Mouse (Mus musculus): ENCODE results near the gene Ddx17. TPM values are rescaled to one million over a fixed set of nuclear protein-coding genes. Genes with fewer than 3 reads are reported as not detected.
A peak's percentile ranks its signal among the peaks of the same experiment; 100 is the strongest.

Gene Ddx17
- polyA plus RNA-seq, 1 experiment: 193 TPM

- Histone ChIP-seq H3K27me3 (ENCODE audit: control insufficient read depth, insufficient read depth, low read length) (no peaks in the 10 kb centered on the region), H3K27ac (ENCODE audit: control insufficient read depth, insufficient read depth, low read depth, low read length) (no peak overlapping the region), H3K4me3 (ENCODE audit: control insufficient read depth, low read depth, low read length) (no peak overlapping the region), H3K36me3 (ENCODE audit: control insufficient read depth, insufficient read depth, low read length) (no peaks in the 10 kb centered on the region), H3K4me1 (ENCODE audit: control insufficient read depth, insufficient read depth, low read length) (peaks cover 16% of the 10 kb centered on the region)
- TF ChIP-seq CTCF (IDR thresholded peaks at IDR 0.05; ENCODE audit: control insufficient read depth, insufficient read depth, insufficient replicate concordance, low read depth, low read length) (no peak), POLR2A (IDR thresholded peaks at IDR 0.05; ENCODE audit: control insufficient read depth, low read depth, low read length) (no peak)
These were observed 28.0 kb downstream of the Ddx17 start for GRCm38 (mm10) chr15:79518571-79518970.

DNA sequence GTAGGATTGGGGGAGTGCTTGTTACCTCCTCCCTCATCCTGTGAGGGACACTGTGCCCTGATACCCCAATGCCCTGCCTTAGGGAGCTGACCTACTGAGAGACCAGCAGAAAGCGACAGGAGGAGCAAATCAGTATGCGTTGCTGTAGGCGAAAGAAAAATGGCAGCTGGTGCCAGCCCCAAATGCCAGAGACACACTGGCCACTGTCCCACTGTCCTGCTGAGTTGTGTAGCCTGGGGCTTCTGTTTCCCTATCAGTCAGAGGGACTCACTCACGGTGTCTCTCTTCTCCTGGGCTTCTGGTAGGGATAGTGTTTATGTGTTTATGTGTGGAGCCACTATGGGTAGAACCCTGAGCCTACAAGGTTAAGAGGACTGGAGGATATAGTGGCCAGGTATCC is 28.8 kb downstream of the Ddx17 start:
- H3K36me3 ChIP-seq (ENCODE audit: control insufficient read depth, insufficient read depth, low read length): no peaks in the 10 kb centered on the region
- H3K27me3 ChIP-seq (ENCODE audit: control insufficient read depth, insufficient read depth, low read length): no peaks in the 10 kb centered on the region
- peaks cover 16% of the 10 kb centered on the region for H3K4me1 ChIP-seq (ENCODE audit: control insufficient read depth, insufficient read depth, low read length)
- no peak overlapping the region for H3K4me3 ChIP-seq (ENCODE audit: control insufficient read depth, low read depth, low read length)
- no peak overlapping the region for H3K27ac ChIP-seq (ENCODE audit: control insufficient read depth, insufficient read depth, low read depth, low read length)
- TF ChIP-seq CTCF (IDR thresholded peaks at IDR 0.05; ENCODE audit: control insufficient read depth, insufficient read depth, insufficient replicate concordance, low read depth, low read length) (no peak), POLR2A (IDR thresholded peaks at IDR 0.05; ENCODE audit: control insufficient read depth, low read depth, low read length) (no peak)

GRCm38 (mm10) chr15:79516171-79517096 is 30.1 kb downstream of the Ddx17 start, which contains the start of gene Kdelr3:
Kdelr3 (plus strand) TSS chr15:79516411.
- Histone ChIP-seq H3K4me1 (ENCODE audit: control insufficient read depth, insufficient read depth, low read length) (peaks cover 21% of the 10 kb centered on the region), H3K27me3 (ENCODE audit: control insufficient read depth, insufficient read depth, low read length) (no peaks in the 10 kb centered on the region), H3K36me3 (ENCODE audit: control insufficient read depth, insufficient read depth, low read length) (no peaks in the 10 kb centered on the region), H3K4me3 (ENCODE audit: control insufficient read depth, low read depth, low read length) (peak within 1 kb of the TSS; percentile 82), H3K27ac (ENCODE audit: control insufficient read depth, insufficient read depth, low read depth, low read length) (no peak within 1 kb of the TSS)
- TF ChIP-seq POLR2A (IDR thresholded peaks at IDR 0.05; ENCODE audit: control insufficient read depth, low read depth, low read length) (0 out of 2 replicates have a peak, but pooled peaks have one; percentile 21), CTCF (IDR thresholded peaks at IDR 0.05; ENCODE audit: control insufficient read depth, insufficient read depth, insufficient replicate concordance, low read depth, low read length) (no peak)

DNA sequence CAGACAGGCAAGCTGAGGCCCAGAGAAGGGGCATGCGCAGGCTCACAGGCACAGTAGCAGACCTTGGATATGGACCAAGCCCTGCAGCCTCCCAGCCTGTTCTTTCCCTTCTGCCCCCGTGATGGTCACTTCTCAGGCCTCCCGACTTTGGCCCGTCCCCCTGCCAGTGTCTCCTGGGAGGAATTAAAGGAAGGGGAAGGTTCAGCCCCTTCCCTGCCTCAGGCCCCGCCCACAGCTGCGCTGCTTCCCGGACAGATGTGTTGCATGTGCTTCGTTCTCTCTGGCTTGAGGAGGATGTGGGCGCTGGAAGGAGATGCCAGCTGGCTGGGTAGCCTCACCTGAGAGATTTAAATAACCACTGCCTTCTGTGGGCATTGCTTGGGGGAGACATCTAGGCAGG is 32.6 kb downstream of the Ddx17 start:
- TF ChIP-seq POLR2A (IDR thresholded peaks at IDR 0.05; ENCODE audit: control insufficient read depth, low read depth, low read length) (no peak), CTCF (IDR thresholded peaks at IDR 0.05; ENCODE audit: control insufficient read depth, insufficient read depth, insufficient replicate concordance, low read depth, low read length) (no peak)
- Histone ChIP-seq H3K4me3 (ENCODE audit: control insufficient read depth, low read depth, low read length) (no peak overlapping the region), H3K36me3 (ENCODE audit: control insufficient read depth, insufficient read depth, low read length) (no peaks in the 10 kb centered on the region), H3K27ac (ENCODE audit: control insufficient read depth, insufficient read depth, low read depth, low read length) (no peak overlapping the region), H3K27me3 (ENCODE audit: control insufficient read depth, insufficient read depth, low read length) (no peaks in the 10 kb centered on the region), H3K4me1 (ENCODE audit: control insufficient read depth, insufficient read depth, low read length) (peaks cover 23% of the 10 kb centered on the region)

DNA sequence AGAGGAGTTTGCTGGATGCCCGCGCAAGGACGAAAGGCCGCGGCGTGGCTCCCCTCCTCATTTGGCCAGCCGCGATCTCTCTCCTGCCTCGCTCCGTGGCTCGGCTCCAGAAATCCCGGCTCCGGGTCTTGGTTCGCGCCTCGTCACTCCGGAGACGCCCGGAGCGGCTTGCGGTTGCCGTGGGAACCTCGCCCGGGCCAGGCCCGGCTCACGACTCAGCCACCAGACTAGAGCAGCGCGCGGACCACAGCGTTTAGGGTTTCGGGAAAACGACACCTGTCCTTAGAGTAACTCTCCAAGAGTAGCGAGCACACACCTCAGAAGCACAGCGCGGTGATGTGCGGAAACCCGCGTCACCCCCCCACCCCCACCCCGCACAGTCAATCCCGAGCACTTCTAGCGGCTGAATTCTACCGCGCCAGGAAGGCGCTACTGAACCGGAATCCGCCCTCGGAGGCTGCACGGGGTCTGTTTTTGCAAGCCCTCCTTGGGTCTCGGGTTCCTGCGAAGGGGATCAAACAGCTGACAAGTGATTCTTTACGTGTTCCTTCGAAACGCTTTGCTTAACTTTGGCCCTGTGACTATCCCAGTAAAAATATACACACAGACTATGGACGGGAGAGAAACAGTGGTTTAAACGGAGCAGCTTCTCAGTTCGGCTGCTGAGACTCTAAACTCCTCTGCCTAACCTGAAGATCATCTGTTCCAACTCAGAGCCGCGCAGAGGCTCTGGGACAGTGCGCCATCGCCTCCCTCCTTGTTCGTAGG is 34.8 kb downstream of the Ddx17 start:
- H3K36me3 ChIP-seq (ENCODE audit: control insufficient read depth, insufficient read depth, low read length): no peaks in the 10 kb centered on the region
- H3K27me3 ChIP-seq (ENCODE audit: control insufficient read depth, insufficient read depth, low read length): no peaks in the 10 kb centered on the region
- H3K4me1 ChIP-seq (ENCODE audit: control insufficient read depth, insufficient read depth, low read length): peaks cover 19% of the 10 kb centered on the region
- peak overlapping the region; percentile 71 for H3K4me3 ChIP-seq (ENCODE audit: control insufficient read depth, low read depth, low read length)
- TF ChIP-seq POLR2A (IDR thresholded peaks at IDR 0.05; ENCODE audit: control insufficient read depth, low read depth, low read length) (no peak), CTCF (IDR thresholded peaks at IDR 0.05; ENCODE audit: control insufficient read depth, insufficient read depth, insufficient replicate concordance, low read depth, low read length) (no peak)
- no peak overlapping the region for H3K27ac ChIP-seq (ENCODE audit: control insufficient read depth, insufficient read depth, low read depth, low read length)

DNA sequence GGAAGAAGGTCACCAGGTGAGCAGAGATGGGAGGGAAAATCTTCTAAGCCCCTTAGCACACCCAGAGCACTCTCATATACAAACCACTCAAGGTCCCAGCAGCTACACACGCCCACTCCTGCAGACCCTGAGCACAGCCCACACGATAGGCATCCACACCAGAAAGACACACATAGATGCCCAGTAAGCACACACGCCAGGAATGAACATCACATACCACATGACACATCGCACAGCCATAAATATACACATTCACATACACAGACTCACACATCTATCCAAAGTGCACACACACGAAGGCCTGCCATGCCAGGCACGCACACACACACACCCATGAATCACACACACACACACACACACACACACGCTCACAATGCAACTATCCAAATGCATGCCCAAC is 36.1 kb downstream of the Ddx17 start:
- H3K4me3 ChIP-seq (ENCODE audit: control insufficient read depth, low read depth, low read length): peak overlapping the region; percentile 60
- H3K36me3 ChIP-seq (ENCODE audit: control insufficient read depth, insufficient read depth, low read length): no peaks in the 10 kb centered on the region
- no peak overlapping the region for H3K27ac ChIP-seq (ENCODE audit: control insufficient read depth, insufficient read depth, low read depth, low read length)
- peaks cover 13% of the 10 kb centered on the region for H3K4me1 ChIP-seq (ENCODE audit: control insufficient read depth, insufficient read depth, low read length)
- no peaks in the 10 kb centered on the region for H3K27me3 ChIP-seq (ENCODE audit: control insufficient read depth, insufficient read depth, low read length)
- TF ChIP-seq CTCF (IDR thresholded peaks at IDR 0.05; ENCODE audit: control insufficient read depth, insufficient read depth, insufficient replicate concordance, low read depth, low read length) (no peak), POLR2A (IDR thresholded peaks at IDR 0.05; ENCODE audit: control insufficient read depth, low read depth, low read length) (no peak)

DNA sequence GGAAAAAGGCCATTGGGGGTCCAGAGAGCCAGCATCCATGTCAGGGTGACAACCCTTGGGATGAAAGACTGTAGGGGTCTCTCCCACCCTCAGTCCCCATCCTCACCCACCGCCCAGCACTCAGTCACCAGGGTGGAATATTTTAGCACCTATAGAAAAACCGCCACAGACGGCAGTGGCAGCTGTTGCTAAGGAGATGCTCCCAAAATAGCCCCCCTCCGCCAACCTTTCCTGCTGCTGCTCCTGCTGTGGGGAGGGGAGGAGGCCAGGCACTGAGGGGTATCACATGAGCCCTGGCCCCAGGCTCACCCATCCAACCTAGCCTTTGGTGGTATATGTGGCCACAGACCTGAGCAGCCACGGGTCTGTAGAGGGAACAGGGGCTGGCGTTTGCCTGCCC is 36.5 kb downstream of the Ddx17 start:
- no peak for TF ChIP-seq CTCF (IDR thresholded peaks at IDR 0.05; ENCODE audit: control insufficient read depth, insufficient read depth, insufficient replicate concordance, low read depth, low read length)
- no peak for TF ChIP-seq POLR2A (IDR thresholded peaks at IDR 0.05; ENCODE audit: control insufficient read depth, low read depth, low read length)
- Histone ChIP-seq H3K27ac (ENCODE audit: control insufficient read depth, insufficient read depth, low read depth, low read length) (no peak overlapping the region), H3K4me3 (ENCODE audit: control insufficient read depth, low read depth, low read length) (peak overlapping the region; percentile 60), H3K36me3 (ENCODE audit: control insufficient read depth, insufficient read depth, low read length) (no peaks in the 10 kb centered on the region), H3K4me1 (ENCODE audit: control insufficient read depth, insufficient read depth, low read length) (peaks cover 17% of the 10 kb centered on the region), H3K27me3 (ENCODE audit: control insufficient read depth, insufficient read depth, low read length) (no peaks in the 10 kb centered on the region)
